Comparison of ENCODE assay signal across 23 mouse cellular contexts in genomic region chr11:73203895-73204294, GRCm38 (mm10). TPM values are rescaled to one million over a fixed set of nuclear protein-coding genes. Genes with fewer than 3 reads are reported as not detected.
"Had no signal": no experiment of that assay in that cellular context is flagged by ENCODE, and none has a peak within 500 bp of the region (broad histone marks: within the 10 kb centered on the region; RNA-seq: fewer than 3 reads in every experiment).

No protein-coding gene starts in this region.

- H3K9ac ChIP-seq: lung, embryonic 14.5 days; midbrain, embryonic 12.5 days; neural tube, embryonic 13.5 days; neural tube, embryonic 15.5 days had no signal

- DNase-seq: lung, embryonic 14.5 days; lung, postnatal 10 days; lung, postnatal 4 days; midbrain, embryonic 14.5 days; retina, postnatal 1 day; right cerebral cortex, adult 18-20 months; right cerebral cortex, postnatal 25 days; right cerebral cortex, postnatal 4 days; spleen, adult 18-20 months; thymus, adult 18-20 months; thymus, postnatal 14 days; thymus, postnatal 36 days had no signal

- H3K4me2 ChIP-seq: lung, embryonic 14.5 days; midbrain, embryonic 12.5 days; neural tube, embryonic 13.5 days; neural tube, embryonic 15.5 days had no signal

- H3K27me3 ChIP-seq: neural tube, embryonic 13.5 days had no signal

- H3K4me3 ChIP-seq: midbrain, embryonic 10.5 days; midbrain, embryonic 12.5 days; myocyte; neural tube, embryonic 13.5 days; neural tube, embryonic 15.5 days had no signal

- H3K27ac ChIP-seq: midbrain, embryonic 10.5 days; midbrain, embryonic 12.5 days; neural tube, embryonic 13.5 days; neural tube, embryonic 15.5 days had no signal

- H3K36me3 ChIP-seq: midbrain, embryonic 10.5 days; midbrain, embryonic 12.5 days; neural tube, embryonic 13.5 days; neural tube, embryonic 15.5 days had no signal

- H3K9me3 ChIP-seq: midbrain, embryonic 10.5 days; midbrain, embryonic 12.5 days; neural tube, embryonic 13.5 days; neural tube, embryonic 15.5 days had no signal

- ATAC-seq: midbrain, embryonic 16.5 days had no signal

RNA-seq across cellular contexts. Expression of gene Trpv1, which starts 30.2 kb away (rescaled TPM):
- total RNA-seq: megakaryocyte, adult 5-6 weeks; megakaryocyte-erythroid progenitor cell, adult 5-6 weeks had no signal
- polyA plus RNA-seq: lung, embryonic 14.5 days; midbrain, embryonic 10.5 days; midbrain, embryonic 12.5 days; midbrain, embryonic 14.5 days; neural tube, embryonic 11.5 days; stomach, embryonic 16.5 days; thymus, postnatal 0 days had no signal
